Mouse (Mus musculus): ENCODE measurements around the gene Carm1. TPM values are rescaled to one million over a fixed set of nuclear protein-coding genes. Genes with fewer than 3 reads are reported as not detected.

Gene Carm1
- polyA plus RNA-seq, 1 experiment from 2014 or later: 18.2 TPM

GRCm38 (mm10) chr9:21598198-21598597 lies 51.5 kb downstream of the Carm1 start:
- ATAC-seq (ENCODE audit: insufficient read depth): no peak
- Histone ChIP-seq H3K9me3 (replicated peaks) (no peaks in the 10 kb centered on the region), H3K36me3 (replicated peaks) (peaks cover 18% of the 10 kb centered on the region; the same call in 1 of the 2 replicates), H3K9ac (no peak overlapping the region), H3K4me2 (no peak overlapping the region), H3K27ac (replicated peaks) (no peak overlapping the region), H3K4me1 (replicated peaks) (peaks cover 50% of the 10 kb centered on the region), H3K4me3 (replicated peaks) (no peak overlapping the region), H3K27me3 (no peaks in the 10 kb centered on the region)
- WGBS (ENCODE audit: insufficient replicate concordance): 24% methylated on average over 2 of the region's 2 CpGs

GRCm38 (mm10) chr9:21600186-21600585 lies 53.5 kb downstream of the Carm1 start:
- H3K36me3 ChIP-seq (replicated peaks): peaks cover 9% of the 10 kb centered on the region; the same call in 1 of the 2 replicates
- no peaks in the 10 kb centered on the region for H3K9me3 ChIP-seq (replicated peaks)
- no peak overlapping the region for H3K9ac ChIP-seq
- no peaks in the 10 kb centered on the region for H3K27me3 ChIP-seq
- no peak overlapping the region for H3K4me2 ChIP-seq
- 40% methylated on average over 3 of the region's 3 CpGs for WGBS (ENCODE audit: insufficient replicate concordance)
- peak; percentile 76 for ATAC-seq (ENCODE audit: insufficient read depth)
- no peak overlapping the region for H3K4me3 ChIP-seq (replicated peaks)
- H3K27ac ChIP-seq (replicated peaks): peak overlapping the region; percentile 39; the same call in 1 of the 2 replicates
- peaks cover 31% of the 10 kb centered on the region for H3K4me1 ChIP-seq (replicated peaks)

- Histone ChIP-seq H3K4me1 (replicated peaks) (peaks cover 27% of the 10 kb centered on the region), H3K9ac (no peak overlapping the region), H3K36me3 (replicated peaks) (peaks cover 2% of the 10 kb centered on the region; the same call in 1 of the 2 replicates), H3K27ac (replicated peaks) (peak overlapping the region; percentile 39; the same call in 1 of the 2 replicates), H3K4me2 (no peak overlapping the region), H3K27me3 (no peaks in the 10 kb centered on the region), H3K4me3 (replicated peaks) (no peak overlapping the region), H3K9me3 (replicated peaks) (no peaks in the 10 kb centered on the region)
- WGBS (ENCODE audit: insufficient replicate concordance): 73% methylated on average over 2 of the region's 2 CpGs
- no peak for ATAC-seq (ENCODE audit: insufficient read depth)
These were observed 54.4 kb downstream of the Carm1 start for GRCm38 (mm10) chr9:21601073-21601472.

GRCm38 (mm10) chr9:21601722-21602399 lies 55.2 kb downstream of the Carm1 start:
- H3K36me3 ChIP-seq (replicated peaks): no peaks in the 10 kb centered on the region
- 49% methylated on average over 10 of the region's 10 CpGs for WGBS (ENCODE audit: insufficient replicate concordance)
- peak; percentile 43; the same call in 1 of the 2 replicates for ATAC-seq (ENCODE audit: insufficient read depth)
- H3K9ac ChIP-seq: no peak overlapping the region
- peaks cover 27% of the 10 kb centered on the region for H3K4me1 ChIP-seq (replicated peaks)
- no peak overlapping the region for H3K4me2 ChIP-seq
- H3K9me3 ChIP-seq (replicated peaks): no peaks in the 10 kb centered on the region
- H3K27me3 ChIP-seq: no peaks in the 10 kb centered on the region
- H3K4me3 ChIP-seq (replicated peaks): no peak overlapping the region
- no peak overlapping the region for H3K27ac ChIP-seq (replicated peaks)

GRCm38 (mm10) chr9:21604119-21604518 lies 57.4 kb downstream of the Carm1 start:
- H3K4me3 ChIP-seq (replicated peaks): no peak overlapping the region
- H3K9ac ChIP-seq: no peak overlapping the region
- ATAC-seq (ENCODE audit: insufficient read depth): no peak
- no peaks in the 10 kb centered on the region for H3K36me3 ChIP-seq (replicated peaks)
- WGBS (ENCODE audit: insufficient replicate concordance): 69% methylated on average over 5 of the region's 5 CpGs
- no peaks in the 10 kb centered on the region for H3K9me3 ChIP-seq (replicated peaks)
- H3K27ac ChIP-seq (replicated peaks): no peak overlapping the region
- peaks cover 27% of the 10 kb centered on the region for H3K4me1 ChIP-seq (replicated peaks)
- no peak overlapping the region for H3K4me2 ChIP-seq
- H3K27me3 ChIP-seq: no peaks in the 10 kb centered on the region

GRCm38 (mm10) chr9:21605865-21606264 lies 59.2 kb downstream of the Carm1 start:
- Histone ChIP-seq H3K9me3 (replicated peaks) (no peaks in the 10 kb centered on the region), H3K27me3 (no peaks in the 10 kb centered on the region), H3K36me3 (replicated peaks) (no peaks in the 10 kb centered on the region), H3K9ac (no peak overlapping the region), H3K27ac (replicated peaks) (no peak overlapping the region), H3K4me2 (no peak overlapping the region), H3K4me1 (replicated peaks) (peaks cover 14% of the 10 kb centered on the region), H3K4me3 (replicated peaks) (no peak overlapping the region)
- no peak for ATAC-seq (ENCODE audit: insufficient read depth)
- WGBS (ENCODE audit: insufficient replicate concordance): 66% methylated on average over 5 of the region's 5 CpGs

- WGBS (ENCODE audit: insufficient replicate concordance): 20% methylated on average over 1 of the region's 1 CpGs
- no peak overlapping the region for H3K4me3 ChIP-seq (replicated peaks)
These were observed 60.0 kb downstream of the Carm1 start for GRCm38 (mm10) chr9:21606648-21607047.

GRCm38 (mm10) chr9:21609861-21610260 lies 63.2 kb downstream of the Carm1 start:
- Histone ChIP-seq H3K4me1 (replicated peaks) (peaks cover 7% of the 10 kb centered on the region), H3K4me2 (no peak overlapping the region), H3K9ac (no peak overlapping the region), H3K27me3 (no peaks in the 10 kb centered on the region), H3K4me3 (replicated peaks) (no peak overlapping the region), H3K27ac (replicated peaks) (no peak overlapping the region), H3K36me3 (replicated peaks) (no peaks in the 10 kb centered on the region), H3K9me3 (replicated peaks) (no peaks in the 10 kb centered on the region)
- 68% methylated on average over 1 of the region's 1 CpGs for WGBS (ENCODE audit: insufficient replicate concordance)
- no peak; the same call in 1 of the 2 replicates for ATAC-seq (ENCODE audit: insufficient read depth)

More at GRCm38 (mm10) chr9:21606648-21607047, 60.0 kb downstream of the Carm1 start:
- H3K9me3 ChIP-seq (replicated peaks): no peaks in the 10 kb centered on the region
- H3K36me3 ChIP-seq (replicated peaks): no peaks in the 10 kb centered on the region
- H3K4me2 ChIP-seq: no peak overlapping the region
- H3K9ac ChIP-seq: no peak overlapping the region
- H3K27me3 ChIP-seq: no peaks in the 10 kb centered on the region
- no peak for ATAC-seq (ENCODE audit: insufficient read depth)
- H3K4me1 ChIP-seq (replicated peaks): 0 out of 2 replicates have a peak, but pooled peaks cover 7% of the 10 kb centered on the region
- no peak overlapping the region for H3K27ac ChIP-seq (replicated peaks)

GRCm38 (mm10) chr9:21614864-21615616 lies 68.3 kb downstream of the Carm1 start:
- H3K27me3 ChIP-seq: no peaks in the 10 kb centered on the region
- peak overlapping the region; percentile 81 for H3K27ac ChIP-seq (replicated peaks)
- H3K36me3 ChIP-seq (replicated peaks): peaks cover 8% of the 10 kb centered on the region; the same call in 1 of the 2 replicates
- peaks cover 41% of the 10 kb centered on the region for H3K4me1 ChIP-seq (replicated peaks)
- peak overlapping the region; percentile 90 for H3K4me2 ChIP-seq
- H3K9me3 ChIP-seq (replicated peaks): no peaks in the 10 kb centered on the region
- no peak for ATAC-seq (ENCODE audit: insufficient read depth)
- peak overlapping the region; percentile 79 for H3K9ac ChIP-seq
- H3K4me3 ChIP-seq (replicated peaks): peak overlapping the region; percentile 71
- WGBS (ENCODE audit: insufficient replicate concordance): 56% methylated on average over 15 of the region's 15 CpGs

- peak within 1 kb of the TSS; percentile 71 for H3K4me3 ChIP-seq (replicated peaks)
- peak; percentile 93 for ATAC-seq (ENCODE audit: insufficient read depth)
- H3K27ac ChIP-seq (replicated peaks): peak within 1 kb of the TSS; percentile 81
- no peaks in the 10 kb centered on the region for H3K27me3 ChIP-seq
- WGBS (ENCODE audit: insufficient replicate concordance): 1% methylated on average over 42 of the region's 45 CpGs
- H3K9ac ChIP-seq: peak within 1 kb of the TSS; percentile 79
- H3K4me1 ChIP-seq (replicated peaks): peaks cover 38% of the 10 kb centered on the region
- peak within 1 kb of the TSS; percentile 90 for H3K4me2 ChIP-seq
- H3K36me3 ChIP-seq (replicated peaks): peaks cover 8% of the 10 kb centered on the region; the same call in 1 of the 2 replicates
- H3K9me3 ChIP-seq (replicated peaks): no peaks in the 10 kb centered on the region
These were observed 69.0 kb downstream of the Carm1 start, which contains the start of gene Smarca4 for GRCm38 (mm10) chr9:21615617-21616231. Gene Smarca4, plus strand, starts transcription at chr9:21616169.
